Mouse (Mus musculus): ENCODE data around the gene Spats1. TPM values are rescaled to one million over a fixed set of nuclear protein-coding genes. Genes with fewer than 3 reads are reported as not detected.

The Spats1 gene
- total and polyA plus RNA-seq, 3 experiments = 2.5 to 2.7 (median 2.5) TPM

DNA sequence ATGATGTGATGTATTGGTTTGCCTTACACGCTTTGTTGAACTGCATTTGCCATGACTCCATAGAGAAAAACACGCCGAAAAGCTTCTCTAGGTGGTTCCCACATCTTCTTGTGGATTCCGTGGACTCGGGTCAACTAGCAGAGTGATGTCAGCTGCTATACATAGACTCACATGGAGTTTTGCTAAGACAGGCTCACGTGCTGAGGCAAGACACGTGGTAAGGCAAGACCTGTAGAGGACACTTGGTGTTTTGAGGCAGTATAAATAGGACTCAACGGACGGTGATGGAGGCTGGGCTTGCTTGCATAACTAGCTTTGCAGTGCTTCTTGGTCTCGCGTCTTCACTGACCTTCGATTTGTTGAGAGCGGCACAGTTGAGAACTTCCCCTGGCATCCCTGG is 23.2 kb upstream of the Spats1 start:
- DNase-seq (ENCODE audit: extremely low read depth) = no peak
- Histone ChIP-seq H3K36me3 (replicated peaks in 1 of 2; ENCODE audit: control insufficient read depth in 1 of 2, insufficient read depth in 1 of 2, low read length in 1 of 2) (no peaks in the 10 kb centered on the region), H3K9ac (ENCODE audit: insufficient read depth, low read depth) (no peak overlapping the region), H3K79me2 (replicated peaks; ENCODE audit: control insufficient read depth, extremely low read depth, insufficient read depth, poor library complexity, severe bottlenecking) (no peaks in the 10 kb centered on the region), H3K4me2 (ENCODE audit: insufficient read depth, low read depth, poor library complexity, severe bottlenecking) (no peak overlapping the region), H3K4me1 (ENCODE audit: control insufficient read depth in 1 of 2, insufficient read depth in 2 of 2) (peaks cover 12 to 26% of the 10 kb centered on the region in 2 experiments), H3K4me3 (replicated peaks in 1 of 3; ENCODE audit: low read depth in 2 of 3, low read length in 2 of 3, poor library complexity in 1 of 3) (no peak overlapping the region), H3K9me3 (replicated peaks; ENCODE audit: low read length) (no peaks in the 10 kb centered on the region), H3K27me3 (replicated peaks) (peaks cover under 1% of the 10 kb centered on the region), H3K27ac (ENCODE audit: insufficient read depth, low read depth) (no peak overlapping the region)
- dilution Hi-C loops (cut with MboI; ENCODE audit: extremely low pct_ligation_motif_present, extremely low pct_unique_long_range_greater_than_20kb, low sequenced_read_pairs) (no loop called here), in situ Hi-C loops (cut with MboI; ENCODE audit: low pct_ligation_motif_present, low pct_unique_long_range_greater_than_20kb, low sequenced_read_pairs) (loop anchor here (25.0 kb wide), 1 partner anchor 164 kb away; the partner anchor contains the start of gene Capn11)
- TF ChIP-seq E2F4 (IDR thresholded peaks at IDR 0.05; ENCODE audit: insufficient replicate concordance, low read depth, low read length) = no peak
- TF ChIP-seq ETS1 (conservative IDR thresholded peaks at IDR 0.05; ENCODE audit: low read depth, low read length) = no peak
- TF ChIP-seq MAZ (IDR thresholded peaks at IDR 0.05; ENCODE audit: low read depth, low read length) = no peak
- TF ChIP-seq JUND (conservative IDR thresholded peaks at IDR 0.05; ENCODE audit: low read depth, low read length) = no peak
- TF ChIP-seq MEF2A (IDR thresholded peaks at IDR 0.05; ENCODE audit: borderline replicate concordance, low read depth, low read length) = 0 out of 2 replicates have a peak, but pooled peaks have one; percentile 19
- peak; percentile 69 for TF ChIP-seq BHLHE40 (IDR thresholded peaks at IDR 0.05; ENCODE audit: low read depth, low read length)

- H3K9me3 ChIP-seq (replicated peaks; ENCODE audit: low read length) = peaks cover 6% of the 10 kb centered on the region
- H3K9ac ChIP-seq (ENCODE audit: insufficient read depth, low read depth) = no peak overlapping the region
- H3K4me1 ChIP-seq (ENCODE audit: control insufficient read depth in 1 of 2, insufficient read depth in 2 of 2) = peaks cover 3 to 4% of the 10 kb centered on the region in 2 experiments; a peak in 3 of 4 replicates
- in situ Hi-C loops (cut with MboI; ENCODE audit: low pct_ligation_motif_present, low pct_unique_long_range_greater_than_20kb, low sequenced_read_pairs) (loop anchor here (25.0 kb wide), 1 partner anchor 167 kb away; the partner anchor contains the start of gene Capn11), dilution Hi-C loops (cut with MboI; ENCODE audit: extremely low pct_ligation_motif_present, extremely low pct_unique_long_range_greater_than_20kb, low sequenced_read_pairs) (no loop called here)
- TF ChIP-seq POLR2AphosphoS2 (IDR thresholded peaks at IDR 0.05; ENCODE audit: low read depth, low read length) (no peak), SIN3A (IDR thresholded peaks at IDR 0.05; ENCODE audit: low read length) (no peak), RAD21 (IDR thresholded peaks at IDR 0.05; ENCODE audit: low read depth, low read length) (no peak), TCF12 (IDR thresholded peaks at IDR 0.05; ENCODE audit: low read depth, low read length) (no peak), ELF1 (IDR thresholded peaks at IDR 0.05; ENCODE audit: low read depth, low read length) (no peak), CHD1 (IDR thresholded peaks at IDR 0.05; ENCODE audit: low read depth, low read length) (no peak), GABPA (IDR thresholded peaks at IDR 0.05; ENCODE audit: insufficient replicate concordance, low read depth, low read length) (no peak), ETS1 (conservative IDR thresholded peaks at IDR 0.05; ENCODE audit: low read depth, low read length) (no peak), ZKSCAN1 (IDR thresholded peaks at IDR 0.05; ENCODE audit: borderline replicate concordance, low read depth, low read length) (no peak), ZNF384 (IDR thresholded peaks at IDR 0.05; ENCODE audit: low read depth, low read length) (no peak), MAFK (IDR thresholded peaks at IDR 0.05; ENCODE audit: insufficient replicate concordance, low read length) (no peak), ZMIZ1 (IDR thresholded peaks at IDR 0.05; ENCODE audit: low read depth, low read length) (no peak), USF1 (IDR thresholded peaks at IDR 0.05; ENCODE audit: low read depth, low read length) (no peak), USF2 (conservative IDR thresholded peaks at IDR 0.05; ENCODE audit: low read depth, low read length) (no peak)
- peaks cover 2% of the 10 kb centered on the region for H3K27me3 ChIP-seq (replicated peaks)
- no peaks in the 10 kb centered on the region for H3K79me2 ChIP-seq (replicated peaks; ENCODE audit: control insufficient read depth, extremely low read depth, insufficient read depth, poor library complexity, severe bottlenecking)
- H3K4me2 ChIP-seq (ENCODE audit: insufficient read depth, low read depth, poor library complexity, severe bottlenecking) = no peak overlapping the region
- no peak overlapping the region for H3K27ac ChIP-seq (ENCODE audit: insufficient read depth, low read depth)
- no peak overlapping the region for H3K4me3 ChIP-seq (replicated peaks in 1 of 3; ENCODE audit: low read depth in 2 of 3, low read length in 2 of 3, poor library complexity in 1 of 3)
- no peaks in the 10 kb centered on the region for H3K36me3 ChIP-seq (replicated peaks in 1 of 2; ENCODE audit: control insufficient read depth in 1 of 2, insufficient read depth in 1 of 2, low read length in 1 of 2)
- DNase-seq (ENCODE audit: extremely low read depth) = no peak
Measured at GRCm38 (mm10) chr17:45495398-45495797, 20.2 kb upstream of the Spats1 start.

Measured in CH12.LX (cell line).